Mouse (Mus musculus) layer of hippocampus, adult 18-20 months (tissue): Measurements from ENCODE around the gene Anxa2. TPM values are rescaled to one million over a fixed set of nuclear protein-coding genes. Genes with fewer than 3 reads are reported as not detected.
A peak's percentile ranks its signal among the peaks of the same experiment; 100 is the strongest.

Experiments
- DNase-seq, 2 experiments: peaks; one replicate each; pipeline ENCODE4 v3.0.0; 2022; ENCODE audit warnings: low spot score in 2 of 2
- total RNA-seq, 2 experiments: library from RNA; stranded (reverse); gene quantifications; 2 replicates each; pipeline ENCODE4 v1.2.3; 2021

The Anxa2 gene
- total RNA-seq, 2 experiments from 2014 or later, result 8.7 to 9.2 TPM

DNA sequence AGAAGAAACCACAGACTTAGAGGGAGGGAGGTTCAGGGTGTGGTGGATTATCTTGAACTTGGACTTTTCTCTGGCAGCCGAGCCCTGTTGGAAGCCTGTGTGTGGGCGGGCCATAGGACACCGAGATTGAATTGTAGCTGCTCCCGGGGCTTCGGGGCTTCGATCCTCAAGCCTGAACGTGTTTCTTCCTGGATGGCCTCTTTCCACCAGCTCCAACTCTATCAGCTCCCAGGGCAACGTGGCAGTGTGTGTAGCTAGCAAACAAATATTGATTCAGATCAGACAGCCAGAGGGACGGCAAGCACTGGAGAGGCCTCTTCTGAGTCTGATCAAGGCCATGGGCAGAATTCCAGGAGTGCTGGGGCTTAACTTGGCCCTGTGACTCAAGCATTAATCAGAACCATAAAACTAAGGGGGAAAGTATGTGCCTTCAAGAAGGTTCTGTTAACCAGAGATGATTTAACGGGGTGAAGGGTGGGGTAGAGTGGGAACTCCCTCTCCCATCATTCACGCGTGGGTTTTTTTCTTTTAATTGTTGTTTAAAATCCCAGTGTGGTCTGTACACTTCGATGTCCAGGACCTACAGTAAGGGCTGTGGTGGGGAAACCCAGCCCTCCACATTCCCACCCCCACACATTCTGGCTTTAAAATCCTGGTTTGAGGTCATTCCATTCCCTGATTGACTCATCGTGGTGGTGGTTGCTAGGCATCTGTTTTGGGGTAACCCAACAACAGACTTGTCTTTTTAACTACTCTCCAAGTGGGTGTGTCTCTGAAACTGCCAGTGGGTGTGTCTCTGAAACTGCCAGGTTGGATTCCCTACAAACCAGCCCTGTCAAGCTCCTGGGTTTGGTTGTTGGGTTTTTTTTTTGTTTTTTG lies 4.6 kb downstream of the Anxa2 start:
- peak in 1 of 2 experiments; percentile 15 for DNase-seq

DNA sequence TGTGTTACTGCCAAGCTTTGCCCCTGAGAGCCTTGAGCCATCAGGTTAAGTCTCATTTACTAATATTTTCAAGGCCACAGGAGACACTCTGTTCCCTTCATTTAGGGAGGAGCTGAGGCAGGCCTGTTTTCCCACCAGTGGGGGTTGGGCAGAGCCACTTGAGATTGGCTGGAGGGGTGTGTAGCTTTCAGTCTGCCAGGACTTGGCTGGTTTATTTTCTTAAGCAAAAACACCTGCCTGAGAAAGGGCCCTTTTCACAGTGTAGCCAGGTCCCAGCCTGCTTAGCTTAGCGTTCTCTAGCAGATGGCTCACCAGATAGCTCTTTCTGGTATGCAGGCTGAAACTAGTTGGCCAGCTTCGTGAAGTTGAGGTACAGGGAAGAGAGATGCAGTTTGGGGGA lies 5.6 kb downstream of the Anxa2 start:
- no peak for DNase-seq

DNA sequence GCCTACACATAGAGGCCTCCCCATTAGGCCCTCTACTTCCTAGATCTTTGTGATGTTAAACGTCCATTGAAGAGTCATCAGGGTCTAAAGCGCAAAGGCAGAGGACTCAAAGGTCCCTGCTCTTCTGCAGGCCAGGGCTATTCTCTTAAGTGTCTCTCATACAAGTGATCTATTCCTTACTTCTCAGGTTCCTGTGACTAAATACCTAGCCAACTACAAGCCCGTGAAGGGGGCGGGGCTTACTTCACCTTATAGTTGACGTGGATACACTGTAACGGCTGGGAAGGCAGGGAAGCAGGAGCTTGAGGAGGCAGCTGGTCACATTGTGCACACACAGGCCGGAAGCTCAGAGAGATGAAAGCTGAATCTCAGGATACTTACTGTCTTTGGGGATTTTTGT lies 6.5 kb downstream of the Anxa2 start:
- no peak for DNase-seq

DNA sequence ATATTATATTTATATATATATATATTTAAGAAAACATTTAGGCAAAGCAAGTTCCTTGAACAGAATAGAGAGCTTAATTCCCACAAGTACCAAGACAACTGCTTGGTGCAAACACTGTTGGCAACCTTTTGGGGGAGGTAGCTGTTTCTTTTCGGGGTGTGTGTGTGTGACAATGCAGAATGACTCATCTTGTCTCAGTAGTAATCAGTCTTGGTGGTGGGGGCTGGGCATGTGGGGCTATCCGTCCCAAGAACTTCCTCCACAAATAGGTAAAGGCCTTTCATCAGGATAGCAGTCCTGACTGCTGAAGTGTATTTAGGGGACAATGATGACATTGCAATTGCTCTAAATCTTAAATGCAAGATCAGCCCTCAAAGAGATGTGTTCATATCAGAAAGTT lies 9.6 kb downstream of the Anxa2 start:
- no peak for DNase-seq

DNA sequence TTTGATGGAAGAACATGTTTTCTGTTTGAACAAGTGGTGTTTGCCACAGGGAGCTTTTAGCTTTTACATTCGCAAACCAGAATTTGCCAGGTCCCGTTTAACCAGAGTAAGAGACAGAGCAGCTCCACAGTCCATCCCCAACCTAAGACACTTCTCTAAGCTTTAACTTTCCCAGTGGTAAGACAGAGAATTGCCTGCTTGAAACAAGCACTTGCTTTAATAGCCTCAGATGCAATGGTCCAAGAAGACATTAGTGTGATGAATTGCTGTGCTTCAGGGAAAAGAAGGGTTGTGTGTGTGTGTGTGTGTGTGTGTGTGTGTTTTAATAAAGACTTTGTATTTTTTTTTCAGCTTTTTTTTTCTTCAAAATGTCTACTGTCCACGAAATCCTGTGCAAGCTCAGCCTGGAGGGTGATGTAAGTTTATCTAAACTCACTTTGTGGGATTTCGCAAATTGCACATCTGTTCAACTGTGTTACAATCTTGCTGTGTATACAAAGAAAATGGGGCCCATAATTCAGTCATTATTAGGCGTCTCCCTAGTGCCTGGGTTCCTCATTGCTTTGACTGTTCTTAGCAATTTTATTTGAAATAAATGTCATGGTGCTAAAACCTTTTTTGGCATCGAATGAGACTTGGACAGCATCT lies 10.8 kb downstream of the Anxa2 start:
- no peak for DNase-seq

GRCm38 (mm10) chr9:69466098-69466497 lies 12.7 kb downstream of the Anxa2 start:
- no peak for DNase-seq

DNA sequence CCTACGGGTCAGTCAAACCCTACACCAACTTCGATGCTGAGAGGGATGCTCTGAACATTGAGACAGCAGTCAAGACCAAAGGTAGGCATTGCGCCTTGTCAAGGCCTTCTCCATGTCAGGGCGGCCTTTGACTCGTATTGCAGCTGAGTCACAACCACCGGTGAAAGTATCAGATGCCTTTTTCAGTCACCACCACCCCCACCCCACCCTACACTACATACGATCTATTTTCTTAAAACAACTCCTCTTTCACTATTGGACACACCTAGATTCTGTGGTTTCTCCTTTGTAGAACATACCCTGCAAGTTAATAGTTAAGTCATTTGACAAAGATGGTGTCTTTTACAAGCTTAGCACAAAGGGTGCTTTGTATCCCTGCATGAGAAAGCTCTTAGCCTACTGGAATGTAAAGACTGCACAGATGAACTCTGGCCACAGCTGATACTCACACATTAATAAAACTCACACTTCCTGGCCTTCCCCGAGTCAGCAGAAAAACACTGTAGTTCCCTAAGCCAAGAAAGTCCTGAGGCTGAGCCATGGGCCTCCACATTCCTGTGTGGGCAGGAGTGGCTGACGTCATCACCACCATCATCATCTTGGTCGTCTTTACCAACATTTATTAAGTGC lies 14.0 kb downstream of the Anxa2 start:
- no peak for DNase-seq

GRCm38 (mm10) chr9:69468991-69469390 lies 15.6 kb downstream of the Anxa2 start:
- no peak for DNase-seq

GRCm38 (mm10) chr9:69470362-69470761 lies 16.9 kb downstream of the Anxa2 start:
- no peak for DNase-seq

GRCm38 (mm10) chr9:69470921-69471320 lies 17.5 kb downstream of the Anxa2 start:
- DNase-seq, result no peak

DNA sequence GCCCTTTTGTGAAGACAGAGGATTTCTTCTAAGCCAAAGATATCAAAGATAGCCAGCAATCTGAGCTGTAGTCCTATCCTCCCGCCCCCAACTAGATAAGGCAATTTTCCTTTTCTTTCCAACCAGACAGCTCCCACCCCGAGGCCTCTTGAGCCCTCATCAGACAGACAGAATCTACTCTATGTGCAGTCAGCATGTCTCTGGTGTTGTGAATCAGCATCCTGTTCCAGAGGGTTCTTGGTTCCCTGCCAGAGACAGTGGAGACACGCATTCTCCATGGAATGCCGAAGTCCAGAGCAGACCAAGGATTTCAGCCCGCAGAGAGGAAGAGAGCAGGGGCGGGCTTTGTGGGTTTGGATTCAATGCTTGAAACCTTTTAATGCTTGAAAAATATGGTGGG lies 19.3 kb downstream of the Anxa2 start:
- DNase-seq, result no peak

DNA sequence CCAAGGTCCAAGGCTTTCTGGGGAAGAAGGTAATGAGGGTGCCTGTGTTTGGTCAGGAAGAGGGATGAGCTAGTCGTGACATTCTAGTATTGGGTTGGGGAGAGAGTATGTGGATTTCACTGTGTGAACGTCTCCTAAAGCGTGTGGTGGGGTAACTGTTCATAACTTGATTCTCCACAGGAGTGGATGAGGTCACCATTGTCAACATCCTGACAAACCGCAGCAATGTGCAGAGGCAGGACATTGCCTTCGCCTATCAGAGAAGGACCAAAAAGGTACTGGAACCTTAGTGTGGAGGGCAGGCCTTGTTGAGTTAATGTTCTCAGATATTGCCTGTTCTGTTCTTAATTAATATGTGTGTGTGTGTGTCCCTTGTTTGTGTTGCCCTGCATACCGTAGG lies 22.5 kb downstream of the Anxa2 start:
- DNase-seq, result no peak

DNA sequence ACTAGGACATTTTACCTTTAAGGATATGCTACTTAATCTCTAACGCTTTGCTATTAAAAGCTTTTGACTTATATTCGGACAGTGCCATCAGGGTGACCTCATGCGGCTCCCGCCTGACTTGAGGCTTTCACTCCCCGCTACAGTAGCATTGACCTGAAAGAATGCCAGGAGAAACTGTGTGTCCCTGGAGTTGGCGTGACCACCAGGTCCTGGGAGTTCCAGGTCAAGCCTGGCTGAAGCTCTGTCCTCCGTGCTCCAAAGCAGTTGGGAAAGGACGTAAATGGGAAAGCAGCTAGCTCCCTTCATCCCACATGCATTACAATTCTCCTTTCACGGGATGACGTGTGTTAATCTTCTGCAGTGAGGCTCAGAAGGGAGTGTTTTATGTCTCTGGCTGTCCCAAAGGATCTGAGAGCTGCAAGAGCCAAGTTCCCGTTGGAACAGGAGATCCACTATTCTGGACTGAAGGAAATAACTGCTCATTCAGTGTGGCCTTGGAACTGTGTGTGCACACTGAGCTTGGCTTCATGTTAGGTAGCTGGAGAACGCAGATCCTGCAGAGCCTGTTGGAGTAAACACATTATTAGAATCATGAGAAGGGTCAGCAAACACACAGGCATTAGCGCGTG lies 23.9 kb downstream of the Anxa2 start:
- no peak for DNase-seq

DNA sequence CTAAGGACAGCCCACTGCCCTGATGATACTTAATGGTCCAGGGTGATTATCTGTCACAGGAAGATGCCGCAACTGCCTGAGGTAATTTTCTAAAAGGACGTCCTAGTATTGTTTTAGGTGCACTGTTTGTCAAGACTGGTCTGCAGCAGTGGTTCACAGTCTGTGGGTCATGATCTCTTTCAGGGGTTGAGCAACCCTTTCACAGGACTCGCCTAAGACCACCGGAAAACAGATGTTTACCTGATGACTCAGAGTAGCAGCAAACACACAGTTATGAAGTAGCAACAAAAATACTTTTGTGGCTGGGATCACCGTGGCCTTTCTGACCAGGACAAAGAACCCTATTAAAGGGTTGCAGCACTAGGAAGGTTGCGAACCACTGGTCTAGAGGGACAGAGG lies 24.4 kb downstream of the Anxa2 start:
- no peak for DNase-seq

GRCm38 (mm10) chr9:69480344-69480743 lies 26.9 kb downstream of the Anxa2 start:
- peak; percentile 75 to 94 for DNase-seq

DNA sequence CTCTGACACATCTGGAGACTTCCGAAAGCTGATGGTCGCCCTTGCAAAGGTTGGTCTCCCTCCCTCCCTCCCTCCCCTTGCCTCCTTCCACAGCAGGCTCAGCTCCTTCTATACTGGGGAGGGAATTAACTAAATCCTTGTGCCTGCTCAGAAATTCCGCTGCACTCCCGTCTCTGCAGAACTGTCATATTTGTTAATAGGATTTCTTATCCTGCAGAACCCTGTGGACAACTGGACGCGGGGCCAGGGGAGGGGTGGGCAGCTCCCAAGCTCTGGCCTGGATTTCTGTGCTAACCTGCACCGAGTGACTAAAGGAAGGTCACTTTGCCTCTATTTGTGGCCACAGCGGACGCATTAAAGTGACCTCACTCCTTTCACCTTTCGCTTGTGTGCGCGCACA lies 30.4 kb downstream of the Anxa2 start:
- no peak for DNase-seq

GRCm38 (mm10) chr9:69486140-69486539 lies 32.7 kb downstream of the Anxa2 start:
- DNase-seq, result no peak

DNA sequence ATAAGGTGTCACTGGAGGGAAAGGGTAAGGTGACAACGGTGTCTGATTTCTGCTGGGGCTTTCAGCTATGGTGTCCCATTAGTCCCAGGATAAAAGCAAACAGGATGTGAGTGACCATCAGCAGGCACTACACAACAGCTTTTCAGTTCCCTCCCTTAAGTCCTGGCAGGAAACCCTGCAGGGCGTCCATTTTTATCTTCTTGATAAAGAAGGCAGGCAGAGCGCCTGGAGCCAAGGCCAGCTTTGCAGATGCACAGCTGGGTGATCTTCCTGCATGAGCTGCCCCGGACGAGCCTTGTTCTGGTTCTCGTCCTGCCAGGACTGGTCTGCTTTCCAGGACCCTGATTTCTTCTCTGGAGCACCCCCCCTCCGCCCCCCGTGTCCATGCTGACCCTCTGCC lies 35.1 kb downstream of the Anxa2 start:
- no peak for DNase-seq

- DNase-seq, result no peak
These were observed 35.6 kb downstream of the Anxa2 start for GRCm38 (mm10) chr9:69488972-69489371.

DNA sequence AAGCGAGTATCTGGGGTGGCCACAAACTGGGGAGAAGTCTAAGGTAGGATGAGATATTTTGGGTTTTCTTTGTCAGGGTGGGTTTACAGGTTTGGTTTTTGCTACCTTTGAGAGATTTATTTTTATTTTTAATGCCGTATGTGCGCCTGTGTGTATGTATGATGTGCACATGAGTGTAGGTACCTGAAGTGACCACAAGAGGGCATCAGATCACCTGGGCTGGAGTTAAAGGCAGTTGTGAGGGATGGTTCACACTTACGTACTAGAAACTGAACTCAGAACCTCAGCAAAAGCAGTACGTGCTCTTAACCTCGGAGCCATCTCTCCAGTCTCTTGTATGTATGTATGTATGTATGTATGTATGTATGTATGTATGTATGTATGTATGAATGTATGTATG lies 39.4 kb downstream of the Anxa2 start:
- DNase-seq, result no peak

- DNase-seq, result peak; percentile 16 to 82
These were observed 49.1 kb downstream of the Anxa2 start for GRCm38 (mm10) chr9:69502504-69502903.

DNA sequence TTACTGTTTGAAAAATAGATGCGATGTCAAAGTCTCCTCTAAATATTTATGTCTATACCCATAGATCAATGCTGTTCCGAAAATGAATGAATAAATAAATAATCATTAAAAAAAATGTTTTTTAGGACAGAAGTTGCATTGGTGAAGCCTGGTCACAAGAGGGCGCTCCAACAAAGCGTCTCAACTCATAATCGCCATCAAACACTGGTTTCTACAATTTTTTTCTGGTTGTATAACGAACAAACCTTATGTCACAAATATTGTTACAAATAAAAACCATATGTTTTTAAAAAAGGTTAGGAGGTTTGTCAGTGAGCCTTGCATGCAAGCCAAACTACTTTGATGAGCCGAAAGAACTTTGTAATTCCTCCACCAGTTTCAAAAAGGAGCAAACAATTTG lies 52.2 kb downstream of the Anxa2 start:
- DNase-seq, result peak in 1 of 2 experiments; percentile 32
